Mouse (Mus musculus): ENCODE measurements around the gene Pla2g2f.

Pla2g2f gene

DNA sequence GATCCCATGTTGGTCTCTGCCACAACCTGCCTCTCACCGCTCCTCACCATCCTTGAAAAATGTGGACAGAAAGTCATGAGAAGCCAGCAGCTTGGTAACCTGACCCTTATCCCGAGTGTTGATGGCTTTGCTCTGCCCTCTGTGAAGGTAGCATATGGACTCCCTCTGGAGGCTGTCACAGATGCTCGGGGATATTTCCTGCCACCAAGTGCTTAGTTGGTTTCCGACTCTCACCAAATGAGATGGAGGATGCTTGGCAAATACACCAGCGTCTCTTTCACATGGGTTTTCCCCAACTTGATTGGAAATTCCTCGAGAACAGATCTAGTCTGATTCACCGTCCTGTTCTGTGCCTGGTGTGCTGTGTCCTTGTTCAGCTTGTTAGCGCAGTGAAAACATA is 44.8 kb downstream of the Pla2g2f start:
- no peak for DNase-seq

DNA sequence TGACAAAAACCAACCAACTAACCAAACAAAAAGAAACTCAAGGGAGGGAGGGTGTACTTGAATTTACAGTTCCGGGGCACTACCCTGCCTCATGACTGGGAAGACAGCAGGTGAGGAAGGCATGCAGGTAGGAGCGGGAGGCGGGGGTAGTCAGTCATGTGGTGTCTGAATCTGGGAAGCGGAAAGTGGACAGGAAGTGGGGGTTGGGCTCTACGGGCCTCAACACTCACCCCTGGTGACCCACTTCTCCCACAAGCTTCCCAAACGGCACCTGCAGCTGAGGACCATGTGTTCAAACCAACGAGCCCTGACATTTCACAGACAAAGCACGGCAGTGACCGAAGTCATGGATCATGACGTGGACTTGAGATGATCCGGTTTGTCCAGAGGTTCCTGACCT is 45.3 kb downstream of the Pla2g2f start:
- DNase-seq, result no peak

DNA sequence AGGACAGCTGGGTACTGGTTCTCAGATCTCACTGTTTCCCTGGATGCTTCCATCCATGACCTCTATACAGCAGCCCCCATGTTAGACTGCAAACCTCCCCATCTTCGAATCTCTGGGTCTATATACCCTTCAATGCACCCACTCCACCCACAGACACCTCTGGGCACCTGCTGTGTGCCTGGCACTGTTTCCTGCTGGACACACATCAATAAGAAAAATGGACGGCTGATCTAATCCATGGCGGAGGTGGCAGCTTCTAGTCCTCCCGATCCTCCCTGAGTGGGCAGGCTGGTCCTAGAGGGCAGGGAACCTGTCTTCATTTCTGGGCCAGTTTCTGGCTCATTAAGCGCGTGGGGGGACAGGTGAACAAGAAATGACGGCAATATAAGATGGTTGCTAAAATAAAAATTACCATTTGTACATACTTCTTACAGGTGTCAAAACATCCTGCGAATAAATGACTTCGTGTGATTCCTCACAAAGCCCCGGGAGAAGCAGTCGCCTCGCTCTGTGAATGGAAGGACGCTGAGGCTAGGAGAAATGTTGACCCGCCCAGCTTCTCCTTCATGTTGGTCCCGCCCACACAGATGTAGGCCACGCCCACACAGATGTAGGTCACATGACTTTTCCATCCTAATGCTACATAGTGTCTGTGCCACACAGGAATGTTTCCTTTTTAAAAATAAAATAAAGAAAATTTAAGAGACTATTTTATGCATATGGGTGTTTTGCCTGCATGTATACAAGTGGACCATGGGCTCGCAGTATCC is 46.2 kb downstream of the Pla2g2f start:
- no peak for DNase-seq

DNA sequence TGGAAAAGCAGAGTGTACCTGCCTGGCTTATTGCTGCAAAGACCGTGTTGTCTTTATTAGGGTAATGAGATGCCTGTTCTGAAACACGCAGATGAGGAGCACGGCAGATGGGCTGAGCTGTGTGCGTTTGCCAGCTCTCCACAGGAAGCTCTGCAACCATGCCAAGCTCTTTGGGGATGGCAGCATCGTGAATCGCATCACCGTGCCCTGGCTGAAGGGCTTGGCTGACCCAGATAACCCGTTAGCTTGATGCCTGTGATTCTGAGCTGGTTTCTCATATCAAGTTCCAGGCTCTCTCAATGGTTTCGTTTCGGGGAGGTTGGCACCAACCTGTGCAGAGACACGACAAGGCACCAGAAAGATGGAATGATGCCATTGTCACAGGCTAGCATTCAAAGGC is 46.8 kb downstream of the Pla2g2f start:
- no peak for DNase-seq

DNA sequence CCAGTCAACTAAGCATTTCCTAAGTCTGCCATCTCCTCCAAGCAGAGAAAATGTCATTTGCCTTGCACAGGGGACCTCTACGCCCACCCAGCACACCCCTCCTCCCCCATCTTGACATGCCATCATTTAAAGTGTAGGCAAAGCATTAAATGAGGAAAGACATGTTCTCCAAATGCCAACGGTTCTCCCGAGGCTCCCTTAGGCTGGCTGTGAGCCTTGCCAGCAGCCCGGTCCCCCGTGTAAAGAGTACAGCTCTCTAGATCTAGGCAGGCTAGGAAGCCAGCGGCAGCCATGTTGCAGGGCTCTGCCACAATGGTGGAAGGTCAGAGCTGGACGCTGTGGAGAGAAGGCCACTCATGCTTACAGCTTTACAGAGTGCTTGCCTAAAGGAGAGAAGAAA is 47.5 kb downstream of the Pla2g2f start:
- DNase-seq, result no peak

DNA sequence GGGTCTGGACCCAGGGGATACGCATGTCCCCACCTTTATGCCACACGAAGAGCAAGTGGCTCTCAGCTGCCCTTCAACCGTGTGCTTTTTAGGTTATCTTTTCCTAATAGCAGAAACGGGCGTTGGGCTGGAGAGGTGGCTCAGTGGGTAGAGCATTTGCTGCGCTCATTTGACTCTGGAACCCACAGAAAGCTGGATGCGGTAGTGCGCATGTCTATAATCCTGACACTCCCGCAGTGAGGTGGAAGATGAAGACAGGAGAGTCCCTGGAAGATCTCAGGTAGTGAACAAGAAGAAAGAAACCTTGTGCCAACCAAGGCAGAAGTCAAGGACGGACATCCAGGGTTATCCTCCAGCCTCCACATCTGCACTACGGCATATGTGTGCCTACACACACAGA is 48.2 kb downstream of the Pla2g2f start:
- no peak for DNase-seq

DNA sequence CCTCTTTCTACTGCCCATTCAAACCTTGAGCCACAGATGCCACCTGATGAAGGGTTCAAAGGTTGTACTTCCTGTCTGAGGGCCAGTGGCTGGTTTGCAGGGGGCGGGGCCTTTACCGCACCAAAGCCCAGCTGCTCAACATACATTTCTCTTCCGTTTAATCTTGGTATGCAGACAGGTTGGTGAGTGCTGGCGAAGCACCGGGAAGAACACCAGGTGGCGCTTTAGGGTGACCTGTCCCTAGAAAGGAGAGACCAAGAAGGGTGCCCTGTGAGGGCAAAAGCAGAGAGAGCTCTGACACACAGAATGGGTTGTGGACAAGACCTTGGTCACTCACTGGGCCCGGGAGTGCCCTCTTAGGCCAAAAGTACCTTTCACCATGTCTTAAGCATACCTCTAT is 48.8 kb downstream of the Pla2g2f start:
- DNase-seq, result peak; percentile 57 to 67

DNA sequence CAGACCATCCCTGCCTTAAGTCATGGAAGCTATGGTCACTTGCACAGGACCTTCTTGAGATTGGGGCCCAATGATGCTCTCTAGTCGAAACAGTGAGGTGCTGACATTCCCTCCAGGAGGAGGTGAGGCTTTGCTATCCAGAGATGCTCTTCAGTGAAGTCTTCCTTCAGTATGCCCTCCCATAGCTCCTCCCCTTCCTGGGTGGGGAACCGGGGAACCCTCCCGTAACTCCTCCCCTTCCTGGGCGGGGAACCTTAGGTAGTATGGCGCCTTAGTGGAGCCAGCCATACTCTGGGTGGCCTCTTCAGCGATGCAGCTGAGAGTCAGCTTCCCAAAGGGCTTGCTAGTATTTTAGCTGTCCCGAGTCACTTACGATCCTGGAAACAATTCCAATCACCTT is 50.8 kb downstream of the Pla2g2f start:
- DNase-seq, result no peak

DNA sequence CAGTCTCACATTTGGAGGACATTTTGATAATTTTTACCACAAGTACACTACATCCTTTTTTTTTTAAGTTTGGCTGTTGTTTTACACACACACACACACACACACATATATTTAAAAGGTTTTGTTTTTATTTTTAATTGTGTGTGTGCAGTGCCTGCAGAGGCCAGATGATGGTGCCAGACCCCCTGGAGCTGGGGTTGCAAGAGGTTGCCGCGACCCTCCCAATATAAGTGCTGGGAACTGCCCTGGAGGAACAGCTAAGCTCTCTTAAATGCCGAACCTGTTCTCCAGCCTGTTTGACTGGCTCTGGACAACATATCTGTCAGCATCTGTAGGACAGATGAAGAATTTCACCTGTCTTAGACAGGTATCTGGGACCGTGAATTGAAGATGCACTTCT is 53.3 kb downstream of the Pla2g2f start:
- DNase-seq, result no peak

DNA sequence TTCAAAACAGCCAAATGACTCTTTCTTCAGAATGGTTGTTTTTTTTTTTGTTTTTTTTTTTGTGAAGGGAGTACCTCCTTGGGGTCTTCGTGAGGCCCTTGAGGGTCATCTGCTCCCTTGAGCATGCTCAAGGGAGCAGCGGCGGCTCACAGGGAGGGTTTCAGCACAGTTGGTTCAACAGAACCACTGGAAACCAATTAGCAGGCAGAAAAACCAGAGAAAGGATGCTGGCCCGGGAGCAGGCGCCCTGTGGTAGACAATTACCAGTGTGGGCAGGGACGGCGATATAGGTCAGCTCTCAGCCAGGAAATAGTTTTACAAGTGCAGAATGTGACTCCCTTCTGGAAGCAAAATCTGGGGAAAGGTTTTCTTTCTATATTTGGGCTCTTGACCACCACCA is 53.8 kb downstream of the Pla2g2f start:
- DNase-seq, result no peak

DNA sequence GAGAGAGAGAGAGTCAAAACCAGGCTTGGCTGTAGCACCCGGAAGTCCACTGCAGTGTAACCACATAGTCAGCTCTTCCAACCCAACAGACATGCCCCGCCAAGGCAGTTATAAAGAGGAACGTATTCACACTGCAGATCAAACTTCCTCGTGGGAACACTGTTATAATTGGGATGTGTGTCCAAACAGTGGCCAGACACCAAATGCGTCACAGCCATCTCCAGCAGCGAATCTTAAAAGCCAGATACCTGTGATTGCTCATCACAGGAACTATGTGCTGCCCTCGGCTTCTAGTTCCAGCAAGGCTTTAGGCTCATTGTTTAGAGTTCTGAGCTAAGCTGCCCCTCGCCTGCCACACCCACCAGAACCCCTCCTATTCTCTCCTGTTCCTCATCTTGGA is 54.9 kb downstream of the Pla2g2f start:
- DNase-seq, result no peak

DNA sequence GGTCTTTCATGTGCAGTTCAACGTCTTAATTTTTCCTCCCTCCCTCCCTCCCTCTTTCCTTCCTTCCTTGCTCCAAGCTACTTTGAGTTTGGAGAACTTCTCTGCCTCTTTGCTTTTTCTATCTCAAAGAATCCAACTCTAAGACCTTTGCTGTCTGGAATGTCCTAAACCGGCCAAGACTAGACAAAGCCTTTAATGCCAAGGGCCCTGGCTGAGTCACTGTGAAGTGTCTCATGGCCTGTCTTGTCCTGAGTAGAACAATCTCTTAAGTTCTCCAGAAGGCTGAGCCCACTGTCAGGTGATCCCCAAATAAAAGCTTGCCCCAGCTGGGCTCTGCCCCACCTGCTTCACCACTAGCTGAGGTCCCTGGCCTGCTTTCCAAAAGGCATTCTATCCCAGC is 55.4 kb downstream of the Pla2g2f start:
- DNase-seq, result no peak

DNA sequence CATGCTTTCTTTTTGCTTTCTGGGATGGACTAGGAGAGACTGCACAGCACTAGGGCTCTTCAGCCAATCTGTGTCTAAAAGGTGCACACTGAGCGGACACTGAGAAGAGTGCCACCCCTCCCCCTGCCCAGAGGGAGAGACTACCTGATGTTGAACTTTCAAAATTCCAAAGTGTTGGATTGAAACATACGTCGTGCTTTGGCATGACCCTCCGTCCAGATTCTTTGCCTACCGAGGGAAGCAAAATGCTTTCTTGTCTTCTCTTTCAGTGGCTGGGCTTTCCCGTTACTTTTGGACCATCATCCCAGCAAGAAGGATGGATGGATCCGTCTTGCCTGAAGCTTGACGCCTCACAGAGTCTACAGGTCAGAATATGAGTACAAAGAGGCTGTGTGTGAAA is 56.3 kb downstream of the Pla2g2f start:
- DNase-seq, result no peak
